Mouse (Mus musculus): ENCODE results near the gene Carhsp1. TPM values are rescaled to one million over a fixed set of nuclear protein-coding genes. Genes with fewer than 3 reads are reported as not detected.
A peak's percentile ranks its signal among the peaks of the same experiment; 100 is the strongest.

Carhsp1 gene
- 74.9 and 85.9 TPM in 2 replicates for total RNA-seq (2021)
- long read RNA-seq, experiment 1, transcript Carhsp1-201 (4 exons, 2,858 nt): major isoform, 108 of 136 reads
- long read RNA-seq, experiment 1, partial matches to known transcripts: 1 of 136 reads
- long read RNA-seq, experiment 1, other reads (novel, unspliced or antisense): 27 of 136 reads
- long read RNA-seq, experiment 2, transcript Carhsp1-201 (4 exons, 2,858 nt): major isoform, 96 of 122 reads
- long read RNA-seq, experiment 2, partial matches to known transcripts: 2 of 122 reads
- long read RNA-seq, experiment 2, other reads (novel, unspliced or antisense): 24 of 122 reads

DNA sequence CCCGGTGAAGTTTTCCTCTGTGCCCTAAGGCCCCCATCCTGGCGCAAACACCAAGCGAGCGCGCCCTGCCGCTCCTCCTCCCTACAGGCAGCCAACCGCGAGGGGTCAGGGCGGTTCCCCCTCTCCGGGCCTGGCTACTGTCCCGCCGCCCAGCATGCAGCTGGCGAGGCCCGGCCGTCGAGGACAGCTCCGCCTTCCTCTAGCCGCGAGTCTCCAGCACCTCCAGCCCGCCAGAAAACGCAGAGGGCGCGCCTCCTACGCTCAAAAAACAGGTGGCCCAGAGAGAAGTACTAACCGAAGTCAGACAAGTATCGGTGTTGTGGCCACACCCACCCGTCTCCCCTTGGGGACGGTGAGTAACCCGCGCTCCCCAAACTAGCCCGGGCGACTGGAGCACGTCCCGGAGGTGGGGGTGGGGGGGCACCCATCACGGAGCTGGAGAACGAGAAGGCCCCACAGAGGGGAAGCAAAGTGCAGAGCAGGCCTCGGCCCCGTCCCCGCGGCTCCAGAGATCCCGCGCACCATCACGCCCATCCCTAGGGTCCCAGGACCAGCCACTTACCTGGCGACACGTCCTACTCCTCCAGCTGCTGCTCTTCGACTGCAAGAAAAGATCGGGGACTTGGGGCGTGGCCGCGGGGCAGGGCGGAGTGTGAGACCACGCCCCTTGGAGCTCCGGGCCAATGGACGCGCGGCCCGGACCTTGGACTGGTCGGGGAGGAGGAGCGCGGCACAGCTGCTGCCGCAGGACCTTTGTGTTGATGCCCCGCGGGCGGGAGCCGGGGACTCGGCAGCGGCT, at the start of gene Carhsp1:
Carhsp1 (minus strand) TSS at position 605 of the 799 bp plus-strand sequence.
- peak; percentile 97 for DNase-seq

DNA sequence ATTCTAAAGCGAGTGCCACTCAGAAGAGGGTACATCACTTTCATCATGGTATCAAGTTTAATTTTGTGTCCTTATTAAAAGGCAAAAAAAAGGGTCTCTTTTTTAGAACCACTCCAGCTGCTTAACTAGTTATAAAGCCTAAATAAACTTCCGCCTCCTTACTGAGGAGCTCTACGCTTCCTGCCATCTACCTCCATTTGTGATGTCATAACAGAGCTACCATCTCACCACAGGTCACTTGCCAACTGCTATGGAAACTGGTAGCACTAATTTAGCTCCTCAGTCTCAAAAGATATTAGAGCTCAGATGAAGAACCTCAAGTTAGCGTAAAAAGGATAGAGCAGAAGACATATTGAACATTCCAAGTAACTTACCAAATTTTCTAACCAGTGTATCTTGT, 48.5 kb upstream of the Carhsp1 start:
- DNase-seq: no peak

DNA sequence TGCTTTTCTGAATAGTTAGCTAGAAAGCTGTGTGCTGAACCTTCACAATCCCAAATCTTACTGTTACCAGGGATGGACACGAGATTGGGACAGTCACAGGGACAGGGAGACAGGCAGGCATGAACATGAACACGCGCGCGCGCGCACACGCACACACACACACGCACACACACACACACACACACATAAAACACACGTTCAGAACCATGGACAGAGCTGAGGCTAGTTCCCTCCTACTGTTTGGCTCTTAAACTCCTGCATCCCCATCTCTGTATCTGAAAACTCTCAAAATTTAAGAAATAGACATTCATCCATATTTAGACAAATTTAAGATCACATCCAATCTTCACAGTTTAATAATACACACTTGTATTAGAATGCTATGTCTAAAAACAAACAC, 45.8 kb upstream of the Carhsp1 start:
- no peak for DNase-seq

DNA sequence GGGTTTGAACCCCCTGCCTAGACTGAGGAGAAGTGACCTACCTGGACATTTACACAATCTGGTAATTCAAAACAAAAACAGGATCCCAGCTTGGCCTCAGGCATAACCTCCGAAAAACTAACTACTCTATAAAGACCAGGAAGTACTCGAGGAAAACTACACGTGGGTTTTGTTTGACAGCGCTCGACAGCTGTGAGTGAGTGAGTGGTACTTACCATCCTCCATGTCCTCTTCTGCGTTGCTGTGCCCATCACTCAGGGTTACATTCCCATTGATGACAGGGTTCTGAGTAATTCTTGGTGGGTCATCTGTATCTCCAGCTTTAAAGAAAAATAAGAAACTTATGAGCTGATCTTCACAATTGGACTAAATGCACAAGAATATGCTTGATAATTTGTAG, 44.3 kb upstream of the Carhsp1 start:
- DNase-seq: no peak

DNA sequence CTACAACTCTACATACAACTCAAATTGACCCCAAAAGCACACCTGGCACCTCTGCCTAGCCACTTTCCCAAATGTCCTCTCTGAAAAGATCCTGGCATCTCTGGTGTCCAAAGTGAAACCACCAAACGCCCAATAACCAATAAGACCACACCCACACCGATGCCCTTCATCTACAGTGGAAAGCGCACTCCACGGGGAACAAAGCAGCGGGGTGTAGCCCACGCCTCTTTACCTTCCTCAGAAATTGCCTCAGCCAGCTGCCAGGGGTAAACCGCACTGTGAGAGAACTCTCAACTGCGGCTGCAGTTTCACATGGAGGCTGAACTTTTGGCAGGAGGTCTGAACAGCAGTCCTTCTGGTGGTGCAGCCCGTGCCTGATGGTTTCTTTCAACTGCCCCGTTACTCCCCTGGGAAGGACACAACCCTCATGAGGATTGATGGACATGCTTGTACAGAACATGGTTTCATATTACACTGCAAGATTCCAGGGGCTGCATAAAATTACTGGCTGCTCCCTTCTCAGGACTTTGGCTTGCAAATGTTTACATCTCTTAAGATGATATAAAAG, 43.6 kb upstream of the Carhsp1 start:
- DNase-seq: peak; percentile 58

DNA sequence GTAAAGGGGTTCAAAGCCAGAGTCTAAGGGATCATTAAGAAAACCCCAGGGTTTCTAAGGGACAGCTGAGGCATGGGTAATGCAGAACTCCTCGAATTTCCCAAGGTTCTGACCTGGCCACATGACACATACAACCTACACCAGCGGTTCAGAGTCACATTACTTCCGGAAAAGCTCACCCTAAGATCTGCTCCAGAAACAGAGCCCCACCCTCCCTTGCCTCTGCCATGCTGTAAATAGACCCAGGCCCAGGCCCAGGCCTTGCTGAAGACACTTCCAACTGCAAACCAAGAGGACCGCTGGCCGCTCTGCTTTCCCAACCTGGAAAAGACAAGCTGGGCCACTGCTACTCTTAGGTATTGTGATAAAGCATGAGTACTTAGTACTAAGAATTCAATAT, 42.9 kb upstream of the Carhsp1 start:
- no peak for DNase-seq

DNA sequence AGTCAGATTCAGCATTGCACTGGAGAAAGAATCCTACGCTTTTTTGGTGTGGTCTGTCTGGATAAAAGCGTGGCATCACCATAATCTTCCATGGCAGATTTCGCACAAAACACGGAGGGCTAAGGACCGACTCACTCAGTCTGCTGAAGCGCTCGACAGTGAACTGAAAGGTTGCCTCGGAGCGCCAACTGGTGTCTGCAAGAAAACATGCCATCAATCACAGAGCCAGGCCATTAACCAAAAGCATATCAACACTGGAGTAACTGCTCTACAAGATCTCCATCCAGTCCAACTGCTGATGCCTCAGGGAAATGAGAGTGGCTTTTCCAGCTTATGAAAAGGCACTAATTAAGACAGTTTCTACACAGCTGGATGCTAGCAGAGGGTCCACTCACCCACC, 40.0 kb upstream of the Carhsp1 start:
- DNase-seq: no peak

DNA sequence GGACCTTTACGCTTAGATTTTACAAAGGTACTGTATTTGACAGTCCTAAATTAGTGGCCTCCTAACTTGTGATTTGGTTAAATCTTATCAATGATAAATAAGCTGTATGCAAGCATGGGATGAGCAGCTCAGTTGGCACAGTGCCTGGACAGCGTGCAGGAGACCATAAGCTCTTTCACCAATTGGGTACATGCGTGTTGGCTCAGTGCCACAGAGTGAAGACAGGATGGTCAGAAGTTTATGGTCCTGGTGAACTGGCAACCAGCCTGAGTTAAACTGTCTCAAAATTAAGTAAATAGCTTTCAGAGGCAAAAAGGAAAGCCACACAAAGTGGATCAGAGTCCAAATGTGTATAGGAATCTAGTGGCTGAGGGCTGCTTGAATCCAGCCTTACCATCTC, 28.6 kb upstream of the Carhsp1 start:
- DNase-seq: no peak

DNA sequence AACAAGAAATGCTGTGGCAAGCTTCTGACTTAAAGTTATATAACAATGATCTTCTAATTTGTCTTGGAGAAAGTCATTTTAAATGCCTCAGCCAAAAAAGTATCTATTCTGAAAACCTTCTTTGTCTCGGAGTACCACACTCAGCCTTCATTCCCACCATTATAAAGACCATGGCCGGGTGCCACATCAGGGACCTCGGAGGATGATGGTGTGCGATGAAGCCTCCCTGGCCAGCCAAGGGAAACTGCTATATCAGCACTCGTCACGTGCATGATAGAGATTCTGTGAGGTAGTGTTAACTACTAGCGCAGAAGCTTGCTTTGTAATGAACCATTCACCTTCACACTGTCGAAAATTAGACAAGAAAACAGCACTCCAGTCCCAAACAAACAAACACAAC, 27.6 kb upstream of the Carhsp1 start:
- no peak for DNase-seq

DNA sequence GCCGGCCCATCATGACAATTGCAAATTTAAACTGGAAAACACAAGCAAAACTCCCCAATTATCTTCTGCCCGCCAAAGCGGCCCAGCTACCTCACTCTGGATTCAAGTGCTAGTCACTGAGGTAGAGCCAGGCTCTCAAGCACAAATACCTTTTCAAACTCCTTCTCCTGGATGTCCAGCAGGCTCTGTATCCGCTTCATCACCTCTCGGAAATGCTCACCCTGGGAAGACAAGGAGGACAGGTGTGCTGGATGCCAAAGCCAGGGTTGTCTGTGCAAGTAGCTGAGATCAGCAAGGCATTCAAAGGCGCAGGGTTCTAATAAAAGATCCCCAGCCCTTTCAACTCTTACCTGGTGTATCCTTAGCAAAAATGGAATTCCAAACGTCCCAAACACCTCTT, 19.3 kb upstream of the Carhsp1 start:
- DNase-seq: no peak

DNA sequence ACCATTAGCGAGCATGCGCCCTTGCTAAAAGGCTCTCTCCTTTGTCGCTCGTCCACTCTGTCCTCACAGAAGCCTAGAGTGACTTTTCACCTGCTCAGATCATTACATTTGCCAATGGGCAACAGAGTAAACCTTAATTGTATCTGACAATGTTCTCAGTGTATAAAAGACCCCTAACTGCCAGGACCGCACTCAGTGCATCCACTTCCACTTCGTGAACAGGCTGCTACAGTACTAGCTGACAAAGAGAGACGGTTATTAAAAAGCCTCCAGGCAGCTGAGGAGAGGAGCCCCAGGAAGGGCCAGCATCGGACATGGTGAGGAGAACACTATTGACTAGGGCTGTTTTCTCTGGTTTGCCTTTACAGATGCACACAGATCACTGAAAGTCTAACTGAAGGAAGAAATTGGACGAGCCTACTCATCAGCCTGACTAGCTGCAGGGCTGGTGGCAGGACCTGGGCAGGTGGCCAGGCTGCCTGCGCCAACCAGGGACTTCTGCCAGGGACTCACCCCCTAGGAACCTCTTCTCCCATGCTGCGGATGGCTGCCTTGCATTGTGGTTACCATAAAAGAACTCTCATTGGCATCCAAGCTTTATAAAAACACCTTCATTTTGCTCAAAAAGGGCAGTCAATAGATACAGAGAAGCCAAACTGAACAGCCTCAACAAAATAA, 18.2 kb upstream of the Carhsp1 start:
- DNase-seq: peak; percentile 67

DNA sequence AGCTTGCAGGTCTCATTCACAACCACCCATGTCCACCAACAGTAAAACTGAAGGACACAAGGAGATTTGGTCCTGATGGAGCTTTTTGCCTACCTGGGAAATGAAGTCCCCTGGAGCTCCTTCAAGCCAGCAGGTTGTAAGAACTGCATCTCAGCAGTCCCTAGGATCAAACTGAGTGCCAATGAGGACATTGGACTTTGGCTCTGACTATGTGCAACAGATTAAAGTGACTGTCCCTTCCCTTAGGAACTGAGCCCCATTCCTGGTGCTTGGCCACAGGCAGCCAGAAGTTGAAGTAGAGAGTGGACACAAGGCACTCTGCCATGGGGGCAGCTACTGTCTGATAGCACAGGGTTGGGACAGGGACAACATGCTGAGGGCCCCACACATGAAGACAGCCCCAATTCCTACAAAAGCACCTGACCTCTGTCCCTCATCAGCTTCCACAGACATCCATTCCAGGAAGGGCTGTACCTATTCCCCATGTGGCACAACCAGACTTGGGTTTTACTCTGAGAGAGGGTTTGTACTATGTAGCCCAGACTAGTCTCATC, 15.7 kb upstream of the Carhsp1 start:
- no peak for DNase-seq

DNA sequence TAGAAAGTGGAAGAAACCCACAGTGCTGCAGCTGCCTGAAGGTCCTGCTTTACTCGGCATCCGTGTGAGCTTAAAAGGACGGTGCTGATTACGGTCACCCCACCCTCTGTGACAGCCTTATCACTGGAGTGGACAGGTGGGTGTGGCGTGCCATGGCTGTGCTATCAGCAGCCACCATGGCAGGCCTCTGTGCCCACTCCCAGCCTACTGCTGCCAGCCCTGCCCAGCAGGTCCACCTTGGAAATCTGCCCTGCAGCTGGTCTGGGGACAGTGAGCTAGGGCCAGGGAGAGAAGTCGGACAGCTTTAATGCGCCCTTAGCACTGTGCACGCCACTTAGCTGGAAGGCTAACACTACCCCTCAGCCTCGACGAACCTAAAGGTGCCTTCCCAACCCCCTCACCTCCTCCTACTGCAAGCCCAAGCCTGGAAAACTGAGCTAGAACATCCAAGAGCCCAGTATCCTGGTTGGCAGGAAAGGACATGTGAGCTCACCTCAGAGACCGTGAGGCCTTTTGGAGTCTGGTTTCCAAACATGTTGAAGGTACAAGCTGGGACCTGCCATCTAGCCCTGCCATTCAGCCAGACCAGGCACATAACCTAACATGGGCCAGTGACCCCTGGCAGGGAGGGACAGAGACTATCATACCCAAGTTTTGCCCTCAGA, 15.0 kb upstream of the Carhsp1 start:
- DNase-seq: no peak

DNA sequence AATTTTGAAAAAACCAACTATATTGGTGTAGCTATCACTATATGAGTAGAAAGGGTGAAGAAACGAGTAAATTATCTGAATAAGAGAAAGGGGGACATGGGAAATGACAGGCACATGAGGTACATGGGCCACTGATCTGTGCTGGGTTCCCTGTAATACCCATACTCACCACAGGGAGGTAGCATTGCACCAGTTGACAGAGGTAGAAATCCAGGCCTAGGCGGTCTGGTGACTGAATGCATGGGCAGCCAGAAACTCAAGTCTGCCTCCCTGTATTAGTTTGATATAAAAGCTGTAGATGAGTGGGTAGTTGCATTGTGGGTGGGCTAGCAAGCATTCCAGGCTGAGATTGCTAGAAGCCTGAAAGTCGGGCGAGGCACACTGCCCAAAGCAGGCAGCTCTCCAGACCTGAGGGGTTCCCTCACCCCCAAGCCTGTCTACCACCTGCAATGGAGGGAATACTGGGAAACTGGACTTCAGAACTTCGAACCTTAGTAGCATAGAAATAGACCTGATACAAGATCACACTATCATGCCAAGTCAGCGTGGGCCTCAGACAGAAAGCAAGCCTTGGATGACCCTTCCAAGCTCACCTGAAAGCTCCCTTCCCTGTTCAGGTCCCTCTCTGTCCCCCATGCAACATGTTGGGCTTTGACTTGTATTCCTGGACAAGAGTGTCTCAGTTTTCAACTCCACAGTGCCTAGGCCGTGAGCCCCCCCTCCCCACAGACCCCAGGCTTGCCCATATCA, 14.3 kb upstream of the Carhsp1 start:
- DNase-seq: peak; percentile 87

DNA sequence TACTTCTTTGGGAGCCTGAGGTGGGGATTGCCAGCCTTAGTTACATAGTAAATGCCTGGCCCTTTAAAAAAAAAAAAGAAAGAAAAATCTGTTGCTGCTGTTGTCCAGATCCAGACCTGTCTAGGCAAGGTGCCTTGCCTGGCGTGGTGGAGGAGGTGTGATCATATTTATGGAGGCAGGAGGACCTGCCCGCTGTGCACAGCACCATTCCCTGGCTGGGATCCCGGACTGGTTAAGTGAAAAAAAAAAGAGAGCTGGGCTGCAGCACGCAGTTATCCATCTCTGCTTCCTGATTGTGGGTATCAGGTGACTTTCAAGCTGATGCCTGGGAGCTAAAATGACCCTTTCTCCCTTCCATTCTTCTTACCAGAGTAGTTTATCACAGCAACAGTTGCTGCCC, 13.1 kb upstream of the Carhsp1 start:
- no peak for DNase-seq

DNA sequence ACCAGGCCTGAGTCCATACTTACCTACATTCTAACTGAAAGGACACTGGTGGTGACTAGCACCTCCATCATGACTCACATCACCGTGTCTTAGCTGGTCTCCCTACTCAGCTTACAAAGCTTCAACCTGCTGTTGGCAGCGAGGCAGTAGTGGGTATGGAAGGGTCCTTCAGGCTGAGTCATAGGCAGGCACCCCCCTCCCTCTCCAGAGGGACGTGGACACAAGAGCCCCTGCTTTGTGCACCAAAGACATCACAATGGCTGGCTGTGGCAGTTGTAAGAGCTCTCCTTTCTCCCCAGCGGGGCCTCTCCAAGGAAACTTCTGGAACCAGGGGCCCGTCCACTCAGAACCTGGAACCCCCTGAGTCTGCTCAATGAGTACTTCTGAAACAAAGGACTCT, 8.5 kb upstream of the Carhsp1 start, which contains the start of gene Gm5767:
Gm5767 (plus strand) TSS at position 301 of the 400 bp plus-strand sequence.
- DNase-seq: no peak

DNA sequence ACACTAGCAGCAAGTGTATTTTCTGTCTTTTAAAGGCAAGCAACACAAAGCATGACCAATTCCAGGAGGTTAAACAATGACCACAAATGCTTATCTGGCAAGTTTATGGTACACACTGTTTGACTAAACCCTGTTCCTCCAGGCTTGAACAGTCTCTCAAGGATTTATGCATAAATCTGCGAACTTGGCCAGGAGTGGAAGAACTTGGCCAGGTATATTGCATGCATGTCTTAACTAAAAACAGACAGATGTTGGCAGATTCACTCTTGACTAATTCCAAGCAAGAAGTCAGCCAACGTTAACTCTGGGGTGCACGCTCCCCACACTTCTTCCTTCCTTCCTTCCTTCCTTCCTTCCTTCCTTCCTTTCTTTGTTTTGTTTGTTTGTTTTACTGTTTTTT, 7.8 kb upstream of the Carhsp1 start:
- DNase-seq: no peak

DNA sequence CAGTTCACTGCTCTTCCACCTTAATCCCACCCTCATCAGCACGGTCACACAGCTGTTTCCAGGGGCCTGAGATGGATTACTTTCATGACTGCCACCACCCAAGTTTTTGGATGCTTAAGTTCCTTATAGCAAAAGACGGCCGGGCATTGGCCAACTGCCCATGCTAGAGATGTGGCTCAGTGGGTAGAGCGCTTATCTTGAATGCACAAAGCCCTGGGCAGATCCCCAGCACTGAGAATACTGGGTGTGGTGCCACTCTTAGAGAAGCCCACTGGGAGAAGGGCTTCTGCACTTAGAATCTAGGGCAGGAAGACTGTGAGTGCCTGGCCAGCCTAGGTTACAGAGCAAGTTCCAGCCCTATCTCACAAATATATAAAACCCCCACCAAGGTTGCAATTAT, 6.7 kb upstream of the Carhsp1 start:
- no peak for DNase-seq

DNA sequence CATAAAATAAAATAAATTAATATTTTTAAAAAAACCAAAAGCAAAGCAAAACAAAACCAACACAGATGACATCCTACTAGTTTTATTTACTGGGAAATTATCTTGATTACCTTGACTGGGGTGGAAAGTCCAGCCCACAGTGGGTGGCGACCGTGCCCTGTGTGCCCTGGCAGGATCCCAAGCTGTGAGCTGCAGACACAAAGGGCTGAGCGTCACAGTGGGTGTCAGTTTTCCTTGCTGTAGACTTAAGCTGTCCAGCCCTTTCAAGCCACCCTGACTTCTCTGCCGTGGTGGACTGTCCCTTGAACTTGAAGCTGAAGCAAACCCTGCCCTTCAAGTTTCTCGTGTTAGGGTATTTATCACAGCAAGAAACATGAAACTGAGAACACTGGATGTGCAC, 6.1 kb upstream of the Carhsp1 start:
- DNase-seq: peak; percentile 70

DNA sequence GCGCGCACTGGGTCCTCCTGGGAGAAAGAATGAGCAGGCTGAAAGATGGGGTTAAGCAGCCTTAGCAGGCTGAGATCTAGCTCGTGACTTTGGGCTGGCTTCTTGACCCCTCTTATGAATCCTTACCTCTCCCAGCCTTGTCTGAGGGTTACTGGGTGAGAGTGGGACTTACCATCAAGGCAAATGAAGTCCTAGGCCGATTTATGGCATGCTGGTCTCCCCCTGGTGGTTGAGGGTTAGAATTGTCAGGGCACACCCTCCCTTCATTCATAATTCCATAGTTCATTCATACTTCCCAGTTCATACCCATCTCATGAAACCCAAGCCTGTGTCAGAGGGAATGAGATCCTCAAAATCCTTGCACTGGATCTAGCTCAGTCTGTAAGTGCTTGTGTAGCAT, 4.8 kb upstream of the Carhsp1 start:
- DNase-seq: peak; percentile 77

DNA sequence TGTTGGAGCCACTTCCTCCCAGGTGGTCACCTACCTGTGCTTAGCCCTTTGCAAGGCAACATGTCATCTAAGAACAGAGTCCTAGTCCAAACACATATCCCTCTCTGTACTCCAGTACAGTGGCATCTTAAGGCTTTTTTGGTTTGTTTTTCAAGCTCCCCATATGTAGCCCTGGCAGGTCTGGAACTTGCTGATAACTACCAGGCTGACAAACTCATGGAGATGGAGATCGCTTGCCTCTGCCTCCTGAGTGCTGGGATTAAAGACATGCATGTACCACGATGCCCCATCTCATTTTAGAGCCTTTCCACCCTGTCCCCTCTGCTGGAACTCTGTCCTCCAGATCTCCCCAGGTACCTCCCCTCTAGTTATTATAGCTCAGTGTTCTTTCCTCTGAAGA, 4.3 kb upstream of the Carhsp1 start:
- no peak for DNase-seq

All from adrenal gland, postnatal 14 days (tissue).